Mouse (Mus musculus): ENCODE measurements around the gene Ddx20. TPM values are rescaled to one million over a fixed set of nuclear protein-coding genes. Genes with fewer than 3 reads are reported as not detected.

Gene Ddx20
- total RNA-seq (2022) = 10 to 100 TPM; 12.9 to 14.6 (median 13.5) TPM

GRCm38 (mm10) chr3:105687324-105688060 lies at the start of gene Ddx20:
Gene Ddx20, minus strand, starts transcription at chr3:105687574.
- DNase-seq (ENCODE audit: low spot score in 2 of 2) = peak; percentile 78 to 95

- DNase-seq (ENCODE audit: low spot score in 2 of 2) = no peak
Measured at GRCm38 (mm10) chr3:105737070-105737469, 49.7 kb upstream of the Ddx20 start.

DNA sequence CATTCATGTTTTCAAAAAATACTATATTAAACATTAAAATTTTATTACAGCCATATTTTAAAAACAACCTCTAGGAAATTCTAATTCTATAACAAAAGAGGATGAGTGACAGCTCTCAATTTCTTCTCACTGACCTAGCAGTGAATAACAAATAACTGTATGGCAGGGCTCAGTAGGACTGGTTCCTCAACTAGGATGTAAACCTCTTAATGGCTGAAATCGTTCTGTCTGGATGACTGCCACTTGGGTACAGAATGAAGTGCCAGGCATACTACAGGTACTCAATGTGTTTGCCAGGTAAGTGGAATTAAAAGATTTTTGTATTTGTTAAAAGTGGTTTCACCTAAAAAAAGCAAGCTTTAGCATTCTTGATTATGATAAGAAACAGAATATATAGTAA lies 48.8 kb upstream of the Ddx20 start:
- DNase-seq (ENCODE audit: low spot score in 2 of 2) = no peak

DNA sequence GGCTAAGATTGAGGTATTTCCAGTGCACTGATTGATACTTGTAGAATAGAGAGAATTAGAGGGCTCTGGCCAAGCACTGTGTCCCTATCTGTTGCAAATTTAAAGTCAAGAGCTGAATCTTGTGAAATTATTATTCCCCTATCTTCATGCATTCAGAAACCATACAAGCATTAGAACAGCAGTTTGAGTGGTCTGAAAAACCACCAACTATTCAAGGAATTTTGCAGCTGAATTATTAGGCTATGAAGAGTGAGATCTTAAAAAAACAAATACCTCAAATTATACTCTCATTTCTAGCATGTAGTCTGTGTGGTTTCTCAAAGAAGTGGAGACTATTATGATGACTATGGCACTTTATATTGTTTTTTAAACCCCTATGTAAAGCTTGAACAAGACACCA lies 47.9 kb upstream of the Ddx20 start:
- no peak for DNase-seq (ENCODE audit: low spot score in 2 of 2)

DNA sequence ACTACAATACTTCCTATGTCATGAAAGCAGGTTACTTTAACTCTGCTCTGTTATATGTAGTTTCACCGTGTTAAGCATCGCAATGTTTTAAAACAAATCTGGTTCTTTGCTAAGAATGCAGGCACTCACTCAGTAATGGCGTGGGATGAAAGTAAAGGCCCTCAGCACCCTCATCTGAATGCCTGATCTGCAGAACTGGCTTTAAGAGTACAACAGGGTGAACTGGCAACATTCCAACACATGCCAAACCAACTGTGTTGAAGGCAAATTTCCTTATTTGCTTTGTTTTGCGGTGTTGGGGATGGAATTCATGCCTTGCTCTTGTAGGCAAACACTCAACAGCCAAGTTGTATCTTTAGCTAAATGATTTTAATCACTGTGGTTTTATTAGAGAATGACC lies 46.2 kb upstream of the Ddx20 start:
- no peak for DNase-seq (ENCODE audit: low spot score in 2 of 2)

DNA sequence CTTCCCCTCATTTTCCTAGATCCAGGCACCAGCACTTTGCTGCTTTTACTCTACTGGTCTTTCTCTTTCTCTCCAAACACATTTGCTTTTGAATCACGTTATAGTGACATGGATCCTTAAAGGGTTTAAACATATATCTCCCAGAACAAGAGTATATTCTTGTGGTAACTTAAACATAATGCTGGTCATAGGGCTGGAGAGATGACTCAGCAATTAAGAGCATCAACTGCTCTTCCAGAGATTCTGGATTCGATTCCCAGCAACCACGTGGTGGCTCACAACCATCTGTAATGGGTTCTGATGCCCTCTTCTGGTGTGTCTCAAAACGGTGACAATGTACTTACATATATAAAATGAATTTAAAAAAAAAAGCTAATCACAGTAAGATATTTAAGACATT lies 45.0 kb upstream of the Ddx20 start:
- no peak for DNase-seq (ENCODE audit: low spot score in 2 of 2)

- no peak for DNase-seq (ENCODE audit: low spot score in 2 of 2)
Measured at GRCm38 (mm10) chr3:105726037-105726436, 38.7 kb upstream of the Ddx20 start.

GRCm38 (mm10) chr3:105722510-105722909 lies 35.1 kb upstream of the Ddx20 start:
- DNase-seq (ENCODE audit: low spot score in 2 of 2) = no peak

GRCm38 (mm10) chr3:105721681-105722201 lies 34.4 kb upstream of the Ddx20 start:
- DNase-seq (ENCODE audit: low spot score in 2 of 2) = no peak

DNA sequence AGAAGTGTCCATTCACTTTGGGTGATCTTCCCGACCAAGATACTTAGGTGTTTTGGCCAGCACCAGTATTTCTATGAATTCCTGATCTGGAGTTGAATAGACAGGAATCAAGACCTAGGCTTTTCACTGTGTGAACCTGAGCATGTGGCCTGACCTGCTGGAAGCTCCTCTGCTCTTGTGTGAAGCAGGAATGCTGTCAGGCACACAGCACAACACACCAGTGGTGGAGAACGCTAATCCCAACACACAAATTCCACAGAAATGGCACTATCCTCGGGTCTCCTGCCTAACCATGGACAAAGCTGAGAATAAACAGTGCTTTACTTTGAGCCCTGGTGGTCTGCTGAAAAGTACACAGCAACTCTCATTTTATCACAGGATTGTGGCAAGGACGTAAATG lies 33.1 kb upstream of the Ddx20 start:
- DNase-seq (ENCODE audit: low spot score in 2 of 2) = no peak

DNA sequence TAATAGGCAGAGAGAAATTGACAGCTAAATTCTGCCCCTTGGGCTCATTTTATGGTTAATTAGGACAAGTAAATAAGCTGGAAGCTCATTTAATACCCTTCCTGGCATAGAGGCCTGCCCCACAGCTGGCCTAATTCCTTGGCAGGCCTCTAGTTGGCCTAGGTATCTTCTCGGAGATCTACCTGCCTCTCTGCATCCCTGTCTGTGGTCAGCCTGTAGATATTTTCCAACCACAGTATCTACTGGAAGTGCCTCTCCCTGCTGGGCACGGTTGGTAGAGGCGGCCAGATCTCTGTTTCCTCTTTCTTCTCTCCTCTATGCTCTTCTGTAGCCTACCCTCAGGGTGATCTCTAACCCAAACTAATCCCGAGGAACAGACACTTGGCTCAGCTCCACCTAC lies 32.6 kb upstream of the Ddx20 start:
- no peak for DNase-seq (ENCODE audit: low spot score in 2 of 2)

- DNase-seq (ENCODE audit: low spot score in 2 of 2) = no peak
Measured at GRCm38 (mm10) chr3:105718746-105719145, 31.4 kb upstream of the Ddx20 start.

DNA sequence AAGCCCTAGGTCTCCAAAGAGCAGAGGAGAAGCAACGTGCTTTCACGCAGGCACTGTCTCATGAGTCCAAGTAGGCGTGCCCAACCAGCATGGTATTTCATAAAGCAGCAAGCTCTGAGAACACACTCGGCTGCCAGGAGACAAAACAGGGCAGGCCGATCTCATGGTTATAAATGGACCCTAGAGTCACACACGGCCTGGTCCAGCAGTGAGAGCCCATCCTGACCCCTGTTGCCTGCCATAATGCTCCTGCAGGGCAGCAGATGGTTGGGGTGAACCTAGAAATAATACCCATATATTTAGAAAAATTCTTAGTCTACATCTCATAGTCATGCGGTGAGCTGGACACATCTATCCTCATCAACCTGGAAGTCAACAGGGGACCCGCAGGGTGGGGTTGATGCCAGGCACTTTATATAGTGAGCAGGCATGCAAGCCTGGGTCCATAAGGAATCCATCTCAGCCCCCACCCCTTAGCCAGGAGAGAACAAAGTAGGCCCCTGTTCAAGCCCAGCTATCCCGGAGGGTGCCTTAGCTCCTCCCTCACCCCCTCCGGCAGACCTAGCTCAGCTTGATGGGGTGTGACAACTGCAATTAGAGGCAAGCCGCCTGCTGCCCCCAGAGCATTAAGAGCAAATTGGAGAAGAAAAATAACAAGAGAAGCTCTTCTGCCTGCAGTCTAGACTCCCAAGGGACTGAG lies 30.6 kb upstream of the Ddx20 start:
- DNase-seq (ENCODE audit: low spot score in 2 of 2) = no peak

GRCm38 (mm10) chr3:105716353-105717000 lies 29.1 kb upstream of the Ddx20 start:
- DNase-seq (ENCODE audit: low spot score in 2 of 2) = peak in 1 of 2 experiments; percentile 72

- DNase-seq (ENCODE audit: low spot score in 2 of 2) = no peak
Measured at GRCm38 (mm10) chr3:105714820-105715167, 27.4 kb upstream of the Ddx20 start.

DNA sequence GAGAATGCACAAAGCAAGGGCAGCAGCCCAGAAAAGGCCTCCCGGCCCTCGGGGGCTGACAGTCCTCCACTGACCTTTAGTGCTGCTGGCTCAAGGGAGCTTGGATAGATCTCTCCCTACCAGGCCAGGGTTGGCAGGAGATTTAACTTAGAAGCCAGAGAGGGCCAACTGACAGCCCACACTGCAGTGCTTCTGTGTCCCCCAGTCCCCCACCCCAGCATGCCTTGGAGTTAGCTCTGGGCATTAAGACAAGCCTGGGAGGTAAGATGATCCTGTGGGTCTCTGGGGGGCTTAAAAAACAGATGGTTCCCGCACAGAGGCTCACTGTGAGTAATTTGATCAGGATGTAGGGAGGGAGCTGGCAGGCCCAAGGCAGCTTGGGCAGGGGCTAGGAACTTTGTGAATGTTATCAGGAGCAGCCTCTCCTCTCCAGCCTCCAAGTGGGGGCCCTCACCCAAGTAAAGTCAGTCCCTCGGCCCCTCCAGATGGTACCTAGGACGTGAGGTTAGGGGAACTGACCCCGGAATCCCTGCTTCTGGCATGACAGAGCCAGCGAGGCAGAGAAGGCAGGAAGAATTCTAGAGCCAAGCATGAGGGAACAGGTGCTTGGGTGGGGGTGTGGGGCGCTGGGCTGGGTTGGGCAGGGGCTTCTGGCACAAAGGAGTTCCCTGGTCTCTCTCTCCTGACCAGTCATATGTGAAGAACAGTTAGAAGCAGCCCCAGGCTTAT lies 26.9 kb upstream of the Ddx20 start:
- DNase-seq (ENCODE audit: low spot score in 2 of 2) = no peak

DNA sequence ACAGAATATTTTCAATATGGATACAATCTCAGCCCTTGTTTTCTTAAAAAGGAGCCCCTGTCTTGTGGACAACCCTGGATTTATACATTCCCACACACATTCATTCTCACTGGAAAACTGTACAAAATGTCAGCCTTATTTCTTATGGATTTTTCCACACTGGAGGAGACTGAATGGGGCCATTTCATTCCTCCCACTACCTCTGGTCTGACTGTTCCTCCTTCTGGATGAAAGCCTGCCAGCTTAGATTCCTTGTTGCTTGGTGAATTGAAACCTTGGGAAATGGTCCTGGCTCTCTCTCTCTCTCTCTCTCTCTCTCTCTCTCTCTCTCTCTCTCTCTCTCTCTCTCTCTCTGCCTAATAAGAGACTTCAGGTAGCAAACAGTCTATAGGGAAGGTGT lies 25.5 kb upstream of the Ddx20 start:
- no peak for DNase-seq (ENCODE audit: low spot score in 2 of 2)

GRCm38 (mm10) chr3:105711741-105712140 lies 24.4 kb upstream of the Ddx20 start:
- no peak for DNase-seq (ENCODE audit: low spot score in 2 of 2)

DNA sequence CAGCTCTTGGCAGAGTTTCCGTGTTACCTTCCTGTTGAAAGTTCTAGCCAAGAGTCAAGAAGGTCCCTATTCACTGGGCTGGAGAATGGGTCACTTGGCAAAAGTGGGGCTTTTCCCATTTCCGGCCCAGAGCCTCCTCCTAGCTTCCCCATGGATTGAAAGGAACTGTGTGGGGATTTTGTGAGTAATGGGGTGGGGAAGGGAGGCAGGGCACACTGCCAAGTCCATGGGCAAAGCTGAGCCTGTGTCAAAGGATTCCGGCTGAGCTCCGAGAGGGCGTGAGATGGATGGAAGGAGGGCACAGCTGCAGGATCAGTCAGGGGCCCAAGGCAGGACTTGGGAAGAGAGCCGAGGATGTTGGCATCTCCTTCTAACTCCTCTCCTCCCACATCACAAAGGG lies 22.9 kb upstream of the Ddx20 start:
- DNase-seq (ENCODE audit: low spot score in 2 of 2) = no peak

DNA sequence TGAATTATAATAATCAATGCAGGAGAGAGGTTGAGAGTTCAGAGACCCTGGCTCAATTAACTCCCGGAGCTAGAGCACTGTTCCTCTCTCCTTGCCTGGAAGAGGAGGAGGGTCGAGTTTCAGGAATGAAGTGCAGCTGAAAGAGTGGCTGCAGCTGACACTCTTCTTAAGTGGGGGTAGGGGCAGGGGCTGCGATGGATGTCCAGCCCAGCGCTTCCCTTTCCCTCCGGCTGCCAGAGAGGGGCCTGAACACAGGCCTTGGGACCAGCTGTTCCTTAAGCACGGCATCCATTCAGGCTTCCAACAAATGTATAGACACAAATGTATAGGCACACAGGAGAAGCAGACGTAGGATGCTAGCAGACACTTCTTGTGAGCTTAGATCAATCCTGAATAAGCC lies 20.2 kb upstream of the Ddx20 start:
- peak in 1 of 2 experiments; percentile 4 for DNase-seq (ENCODE audit: low spot score in 2 of 2)

GRCm38 (mm10) chr3:105706366-105707020 lies 19.1 kb upstream of the Ddx20 start:
- peak in 1 of 2 experiments; percentile 84 for DNase-seq (ENCODE audit: low spot score in 2 of 2)
